Mouse (Mus musculus): ENCODE results near the gene Cbx6. TPM values are rescaled to one million over a fixed set of nuclear protein-coding genes. Genes with fewer than 3 reads are reported as not detected.
A peak's percentile ranks its signal among the peaks of the same experiment; 100 is the strongest.

The Cbx6 gene
- 10 to 100 TPM in 1 of 2 experiments, 1 to 10 TPM in 1; 8.4 to 15.1 TPM for polyA plus RNA-seq (2017; shearing (Covaris generic))

GRCm38 (mm10) chr15:79834130-79834880 lies at the start of gene Cbx6, which contains the start of gene Npcd:
Gene Cbx6, minus strand, starts transcription at chr15:79834688.
Gene Npcd, minus strand, starts transcription at chr15:79834237.
- peak; percentile 74 for ATAC-seq

- ATAC-seq: peak; percentile 91
These were observed 48.9 kb upstream of the Cbx6 start for GRCm38 (mm10) chr15:79883352-79883822.

- peak; percentile 37 for ATAC-seq
These were observed 48.3 kb upstream of the Cbx6 start for GRCm38 (mm10) chr15:79882623-79883267.

- no peak for ATAC-seq
These were observed 46.0 kb upstream of the Cbx6 start for GRCm38 (mm10) chr15:79880477-79880876.

GRCm38 (mm10) chr15:79879319-79879718 lies 44.8 kb upstream of the Cbx6 start:
- ATAC-seq: no peak

GRCm38 (mm10) chr15:79878725-79879136 lies 44.2 kb upstream of the Cbx6 start:
- no peak for ATAC-seq

GRCm38 (mm10) chr15:79875261-79875995 lies 40.9 kb upstream of the Cbx6 start:
- ATAC-seq: no peak

- ATAC-seq: no peak
These were observed 39.5 kb upstream of the Cbx6 start for GRCm38 (mm10) chr15:79873995-79874394.

GRCm38 (mm10) chr15:79873545-79873944 lies 39.1 kb upstream of the Cbx6 start:
- ATAC-seq: no peak

- ATAC-seq: no peak
These were observed 32.9 kb upstream of the Cbx6 start for GRCm38 (mm10) chr15:79867260-79868002.

- no peak for ATAC-seq
These were observed 25.3 kb upstream of the Cbx6 start for GRCm38 (mm10) chr15:79859821-79860220.

- no peak for ATAC-seq
These were observed 24.5 kb upstream of the Cbx6 start for GRCm38 (mm10) chr15:79858979-79859378.

- no peak for ATAC-seq
These were observed 15.7 kb upstream of the Cbx6 start for GRCm38 (mm10) chr15:79850143-79850542.

- ATAC-seq: no peak
These were observed 12.6 kb upstream of the Cbx6 start for GRCm38 (mm10) chr15:79847100-79847499.

- ATAC-seq: no peak
These were observed 11.5 kb upstream of the Cbx6 start for GRCm38 (mm10) chr15:79845986-79846385.

- ATAC-seq: no peak
These were observed 8.5 kb upstream of the Cbx6 start for GRCm38 (mm10) chr15:79842985-79843384.

GRCm38 (mm10) chr15:79840281-79840680 lies 5.8 kb upstream of the Cbx6 start:
- ATAC-seq: no peak

- no peak for ATAC-seq
These were observed 383 bp upstream of the Cbx6 start for GRCm38 (mm10) chr15:79834881-79835260.

- ATAC-seq: no peak
These were observed 1.0 kb downstream of the Cbx6 start for GRCm38 (mm10) chr15:79833251-79834050.

- ATAC-seq: peak; percentile 28
These were observed 2.2 kb downstream of the Cbx6 start for GRCm38 (mm10) chr15:79832064-79832900.

- no peak for ATAC-seq
These were observed 4.1 kb downstream of the Cbx6 start for GRCm38 (mm10) chr15:79830388-79830787.

Measured in activated CD4-positive, CD25-positive, alpha-beta regulatory T cell, adult 4 months (primary cell).